Mouse (Mus musculus) CH12.LX (cell line): ENCODE data around the gene Ppp2r5c. TPM values are rescaled to one million over a fixed set of nuclear protein-coding genes. Genes with fewer than 3 reads are reported as not detected.

ENCODE experiments used
- DNase-seq: peaks from one replicate; pipeline ENCODE4 v3.0.0-alpha.2; 2013; ENCODE audit errors: extremely low read depth
- H3K27ac ChIP-seq: 2 replicates; pipeline ENCODE4 v1.5.1; 2012; ENCODE audit warnings: low read depth, mild to moderate bottlenecking, control low read depth, moderate library complexity; ENCODE audit not compliant: insufficient read depth
- H3K27me3 ChIP-seq: replicated peaks from 2 replicates; pipeline ENCODE3; 2012; ENCODE audit warnings: inconsistent platforms
- H3K36me3 ChIP-seq, 2 experiments: replicated peaks in 1 of 2; 2 replicates each; pipeline versions ENCODE3 to v1.6.1; 2012; ENCODE audit warnings: inconsistent platforms in 1 of 2, low read length in 1 of 2, mild to moderate bottlenecking in 1 of 2, mixed read lengths in 1 of 2, moderate library complexity in 1 of 2; ENCODE audit not compliant: control insufficient read depth in 1 of 2, insufficient read depth in 1 of 2
- H3K4me1 ChIP-seq, 2 experiments: 2 replicates each; pipeline ENCODE4 v1.6.1; 2012; ENCODE audit warnings: inconsistent platforms in 1 of 2, moderate library complexity in 1 of 2; ENCODE audit not compliant: insufficient read depth in 2 of 2, control insufficient read depth in 1 of 2
- H3K4me2 ChIP-seq: 2 replicates; pipeline ENCODE4 v1.6.1; 2012; ENCODE audit warnings: low read depth, mild to moderate bottlenecking, control low read depth; ENCODE audit not compliant: poor library complexity, insufficient read depth, severe bottlenecking
- H3K4me3 ChIP-seq, 3 experiments: fragments of 150-350 bp in 1 of 3; sonication (generic) in 1 of 3; replicated peaks in 1 of 3; 2 replicates each; pipeline versions ENCODE3 to v1.5.1; 2011 to 2012; ENCODE audit warnings: low read depth in 2 of 3, low read length in 2 of 3, mild to moderate bottlenecking in 2 of 3, moderate library complexity in 2 of 3, control low read depth in 1 of 3, improper control_type of control experiment in 1 of 3, inconsistent platforms in 1 of 3, mixed read lengths in 1 of 3; ENCODE audit not compliant: poor library complexity in 1 of 3
- H3K79me2 ChIP-seq: replicated peaks from 2 replicates; pipeline ENCODE4 v1.6.1; 2012; ENCODE audit warnings: mild to moderate bottlenecking, moderate library complexity; ENCODE audit not compliant: control insufficient read depth, poor library complexity, insufficient read depth, severe bottlenecking; ENCODE audit errors: extremely low read depth
- H3K9ac ChIP-seq: 2 replicates; pipeline ENCODE4 v1.6.1; 2012; ENCODE audit warnings: low read depth, mild to moderate bottlenecking, control low read depth, moderate library complexity; ENCODE audit not compliant: insufficient read depth
- H3K9me3 ChIP-seq: replicated peaks from 2 replicates; pipeline ENCODE3; 2012; ENCODE audit warnings: low read length, inconsistent platforms, mixed read lengths
- BHLHE40 ChIP-seq: IDR thresholded peaks from 2 replicates; pipeline ENCODE4 v1.6.1; 2011; ENCODE audit warnings: mild to moderate bottlenecking, low read depth, low read length, improper control_type of control experiment
- CHD1 ChIP-seq: IDR thresholded peaks from 2 replicates; pipeline ENCODE4 v1.6.1; 2012; ENCODE audit warnings: low read depth, low read length, improper control_type of control experiment, inconsistent platforms
- CHD2 ChIP-seq: IDR thresholded peaks from 2 replicates; pipeline ENCODE4 v1.6.1; 2011; ENCODE audit warnings: low read length, improper control_type of control experiment
- CTCF ChIP-seq, 2 experiments: IDR thresholded peaks in 1 of 2; conservative IDR thresholded peaks in 1 of 2; 2 replicates each; pipeline ENCODE4 v1.5.1; 2011 to 2012; ENCODE audit warnings: low read depth in 2 of 2, low read length in 2 of 2, improper control_type of control experiment in 1 of 2, inconsistent platforms in 1 of 2, mild to moderate bottlenecking in 1 of 2, moderate library complexity in 1 of 2
- E2F4 ChIP-seq: IDR thresholded peaks from 2 replicates; pipeline ENCODE4 v1.6.1; 2011; ENCODE audit warnings: low read depth, low read length, improper control_type of control experiment; ENCODE audit not compliant: insufficient replicate concordance
- ELF1 ChIP-seq: IDR thresholded peaks from 2 replicates; pipeline ENCODE4 v1.6.1; 2014; ENCODE audit warnings: low read depth, mild to moderate bottlenecking, inconsistent platforms, low read length, improper control_type of control experiment
- EP300 ChIP-seq: IDR thresholded peaks from 2 replicates; pipeline ENCODE4 v1.6.1; 2011; ENCODE audit warnings: low read length, improper control_type of control experiment
- ETS1 ChIP-seq: conservative IDR thresholded peaks from 2 replicates; pipeline ENCODE4 v1.6.1; 2012; ENCODE audit warnings: low read depth, mild to moderate bottlenecking, inconsistent platforms, low read length, improper control_type of control experiment, moderate library complexity
- GABPA ChIP-seq: IDR thresholded peaks from 2 replicates; pipeline ENCODE4 v1.6.1; 2012; ENCODE audit warnings: low read depth, low read length, improper control_type of control experiment, inconsistent platforms; ENCODE audit not compliant: insufficient replicate concordance
- HCFC1 ChIP-seq: IDR thresholded peaks from 2 replicates; pipeline ENCODE4 v1.6.1; 2012; ENCODE audit warnings: low read depth, mild to moderate bottlenecking, inconsistent platforms, low read length, improper control_type of control experiment
- JUN ChIP-seq: IDR thresholded peaks from 2 replicates; pipeline ENCODE4 v1.6.1; 2011; ENCODE audit warnings: low read depth, mild to moderate bottlenecking, low read length, improper control_type of control experiment, moderate library complexity; ENCODE audit not compliant: insufficient read depth
- JUND ChIP-seq: conservative IDR thresholded peaks from 2 replicates; pipeline ENCODE4 v1.6.1; 2011; ENCODE audit warnings: low read depth, low read length, improper control_type of control experiment
- KAT2A ChIP-seq: IDR thresholded peaks from 2 replicates; pipeline ENCODE4 v1.6.1; 2012; ENCODE audit warnings: low read length, improper control_type of control experiment, inconsistent platforms; ENCODE audit not compliant: insufficient replicate concordance
- MAFK ChIP-seq: IDR thresholded peaks from 2 replicates; pipeline ENCODE4 v1.6.1; 2011; ENCODE audit warnings: low read length, improper control_type of control experiment; ENCODE audit not compliant: insufficient replicate concordance
- MAX ChIP-seq: IDR thresholded peaks from 2 replicates; pipeline ENCODE4 v1.6.1; 2011; ENCODE audit warnings: low read length, improper control_type of control experiment
- MAZ ChIP-seq: IDR thresholded peaks from 2 replicates; pipeline ENCODE4 v1.6.1; 2012; ENCODE audit warnings: low read depth, mild to moderate bottlenecking, inconsistent platforms, low read length, improper control_type of control experiment, moderate library complexity
- MEF2A ChIP-seq: IDR thresholded peaks from 2 replicates; pipeline ENCODE4 v1.6.1; 2014; ENCODE audit warnings: low read depth, mild to moderate bottlenecking, inconsistent platforms, low read length, improper control_type of control experiment, borderline replicate concordance
- MXI1 ChIP-seq: IDR thresholded peaks from 2 replicates; pipeline ENCODE4 v1.6.1; 2011; ENCODE audit warnings: mild to moderate bottlenecking, low read depth, low read length, improper control_type of control experiment
- MYC ChIP-seq: IDR thresholded peaks from 2 replicates; pipeline ENCODE4 v1.6.1; 2011; ENCODE audit warnings: low read depth, mild to moderate bottlenecking, improper control_type of control experiment, low read length
- NELFE ChIP-seq: IDR thresholded peaks from 2 replicates; pipeline ENCODE4 v1.6.1; 2011; ENCODE audit warnings: low read depth, low read length, improper control_type of control experiment
- NRF1 ChIP-seq: IDR thresholded peaks from 2 replicates; pipeline ENCODE4 v1.6.1; 2014; ENCODE audit warnings: low read depth, mild to moderate bottlenecking, inconsistent platforms, low read length, improper control_type of control experiment, moderate library complexity
- PAX5 ChIP-seq: IDR thresholded peaks from 2 replicates; pipeline ENCODE4 v1.6.1; 2012; ENCODE audit warnings: low read length, inconsistent platforms, mixed read lengths
- POLR2A ChIP-seq: IDR thresholded peaks from 2 replicates; pipeline ENCODE4 v1.6.1; 2011; ENCODE audit warnings: low read depth, mild to moderate bottlenecking, improper control_type of control experiment, low read length
- POLR2AphosphoS2 ChIP-seq: IDR thresholded peaks from 2 replicates; pipeline ENCODE4 v1.6.1; 2011; ENCODE audit warnings: low read depth, low read length, improper control_type of control experiment
- RAD21 ChIP-seq: IDR thresholded peaks from 2 replicates; pipeline ENCODE4 v1.6.1; 2011; ENCODE audit warnings: low read depth, mild to moderate bottlenecking, low read length, improper control_type of control experiment, moderate library complexity
- RCOR1 ChIP-seq: conservative IDR thresholded peaks from 2 replicates; pipeline ENCODE4 v1.6.1; 2012; ENCODE audit warnings: low read depth, mild to moderate bottlenecking, inconsistent platforms, low read length, improper control_type of control experiment
- SIN3A ChIP-seq: IDR thresholded peaks from 2 replicates; pipeline ENCODE4 v1.6.1; 2012; ENCODE audit warnings: low read length, improper control_type of control experiment, inconsistent platforms
- SMC3 ChIP-seq: IDR thresholded peaks from 2 replicates; pipeline ENCODE4 v1.6.1; 2011; ENCODE audit warnings: low read depth, low read length, improper control_type of control experiment
- TBP ChIP-seq: conservative IDR thresholded peaks from 2 replicates; pipeline ENCODE4 v1.6.1; 2011; ENCODE audit warnings: low read depth, low read length, improper control_type of control experiment
- TCF12 ChIP-seq: IDR thresholded peaks from 2 replicates; pipeline ENCODE4 v1.6.1; 2014; ENCODE audit warnings: low read depth, mild to moderate bottlenecking, inconsistent platforms, low read length, improper control_type of control experiment
- UBTF ChIP-seq: IDR thresholded peaks from 2 replicates; pipeline ENCODE4 v1.6.1; 2012; ENCODE audit warnings: low read depth, mild to moderate bottlenecking, inconsistent platforms, low read length, improper control_type of control experiment, moderate library complexity
- USF2 ChIP-seq: conservative IDR thresholded peaks from 2 replicates; pipeline ENCODE4 v1.6.1; 2011; ENCODE audit warnings: low read depth, low read length, improper control_type of control experiment
- ZC3H11A ChIP-seq: IDR thresholded peaks from 2 replicates; pipeline ENCODE4 v1.6.1; 2012; ENCODE audit warnings: low read depth, mild to moderate bottlenecking, inconsistent platforms, low read length, improper control_type of control experiment
- ZMIZ1 ChIP-seq: IDR thresholded peaks from 2 replicates; pipeline ENCODE4 v1.6.1; 2012; ENCODE audit warnings: low read depth, mild to moderate bottlenecking, inconsistent platforms, low read length, improper control_type of control experiment
- ZNF384 ChIP-seq: IDR thresholded peaks from 2 replicates; pipeline ENCODE4 v1.6.1; 2012; ENCODE audit warnings: low read depth, low read length, improper control_type of control experiment, inconsistent platforms
- dilution Hi-C: fragments of 300-500 bp; cut with MboI; formaldehyde crosslinking; loops from 2 replicates; pipeline ENCODE4 v1.14.3; 2020; ENCODE audit warnings: low sequenced_read_pairs; ENCODE audit not compliant: extremely low pct_unique_long_range_greater_than_20kb, extremely low pct_ligation_motif_present
- in situ Hi-C: fragments of 300-500 bp; cut with MboI; formaldehyde crosslinking; loops from 3 replicates; pipeline ENCODE4 v1.14.3; 2019; ENCODE audit warnings: low sequenced_read_pairs, low pct_ligation_motif_present, low pct_unique_long_range_greater_than_20kb, mixed read lengths
- polyA plus RNA-seq: library from polyadenylated mRNA; unstranded; fragments of >175 nt; gene quantifications from 2 replicates; pipeline ENCODE4 v1.2.1, GENCODE M21; 2012; ENCODE audit warnings: low read depth; ENCODE audit not compliant: insufficient read length
- total RNA-seq, 2 experiments: library from RNA; depleted of rRNA; stranded (reverse); fragments of 300-350 nt in 1 of 2; fragments of >200 nt in 1 of 2; gene quantifications; 2 replicates each; pipeline ENCODE4 v1.2.3; 2012 to 2014

Ppp2r5c gene
- total and polyA plus RNA-seq, 3 experiments = 71.6 to 111 (median 97.7) TPM

- peaks cover 16% of the 10 kb centered on the region for H3K27me3 ChIP-seq
- no peaks in the 10 kb centered on the region for H3K36me3 ChIP-seq
- TF ChIP-seq ZC3H11A (no peak), RAD21 (no peak), CTCF (conservative IDR thresholded peaks at IDR 0.05 in 1 of 2, IDR thresholded peaks at IDR 0.05 in 1 of 2; ENCODE audit: low read depth in 2 of 2, low read length in 2 of 2) (no peak), HCFC1 (no peak), GABPA (no peak), SMC3 (no peak), ZNF384 (no peak), USF2 (no peak), MXI1 (0 out of 2 replicates have a peak, but pooled peaks have one; percentile 8), ETS1 (no peak), BHLHE40 (peak; percentile 61), CHD1 (no peak), KAT2A (no peak), JUND (no peak), NELFE (no peak), EP300 (no peak), MAFK (no peak), UBTF (no peak), RCOR1 (no peak), ZMIZ1 (no peak), TBP (no peak), MYC (no peak), ELF1 (no peak), TCF12 (no peak), NRF1 (no peak), PAX5 (no peak), MEF2A (no peak), POLR2AphosphoS2 (no peak), JUN (no peak), MAZ (0 out of 2 replicates have a peak, but pooled peaks have one; percentile 20), CHD2 (no peak), E2F4 (no peak), SIN3A (no peak), POLR2A (no peak), MAX (peak; percentile 79)
- no peaks in the 10 kb centered on the region for H3K79me2 ChIP-seq
- no peak overlapping the region for H3K9ac ChIP-seq
- no peak overlapping the region for H3K27ac ChIP-seq
- peaks cover 6 to 10% of the 10 kb centered on the region in 2 experiments; a peak in 3 of 4 replicates for H3K4me1 ChIP-seq
- peak; percentile 48 for DNase-seq
- in situ Hi-C loops (loop anchor here (5.0 kb wide), 1 partner anchor 424 kb away; the partner anchor contains the start of gene Mok), dilution Hi-C loops (no loop called here)
- no peak overlapping the region for H3K4me3 ChIP-seq
- H3K4me2 ChIP-seq = peak overlapping the region; percentile 64
- H3K9me3 ChIP-seq = no peaks in the 10 kb centered on the region
Observed at GRCm38 (mm10) chr12:110417987-110418734, 28.8 kb upstream of the Ppp2r5c start.
